Mouse (Mus musculus): ENCODE data around the gene Vipr1.

Gene Vipr1

DNA sequence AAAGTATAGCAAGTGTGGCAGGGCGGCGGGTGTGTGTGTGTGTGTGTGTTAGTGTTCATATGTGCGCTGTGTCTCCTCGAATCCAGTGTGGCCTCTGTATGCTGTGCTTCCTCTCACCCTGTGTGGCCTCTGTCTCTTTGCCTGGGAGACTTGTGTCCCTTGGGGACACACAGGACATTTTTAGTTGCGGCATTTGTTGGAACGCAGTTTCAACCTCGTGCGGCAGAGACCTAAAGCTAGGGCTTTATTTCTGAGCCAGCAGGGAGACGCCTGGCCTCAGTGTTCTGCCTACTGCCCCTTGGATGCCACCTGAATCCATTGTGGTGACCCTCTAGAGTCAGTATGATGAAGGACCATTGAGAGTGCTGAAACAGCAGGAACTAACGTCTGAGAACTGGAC, 9.6 kb upstream of the Vipr1 start:
- in situ Hi-C loops (cut with MboI, MseI) = no loop called here

DNA sequence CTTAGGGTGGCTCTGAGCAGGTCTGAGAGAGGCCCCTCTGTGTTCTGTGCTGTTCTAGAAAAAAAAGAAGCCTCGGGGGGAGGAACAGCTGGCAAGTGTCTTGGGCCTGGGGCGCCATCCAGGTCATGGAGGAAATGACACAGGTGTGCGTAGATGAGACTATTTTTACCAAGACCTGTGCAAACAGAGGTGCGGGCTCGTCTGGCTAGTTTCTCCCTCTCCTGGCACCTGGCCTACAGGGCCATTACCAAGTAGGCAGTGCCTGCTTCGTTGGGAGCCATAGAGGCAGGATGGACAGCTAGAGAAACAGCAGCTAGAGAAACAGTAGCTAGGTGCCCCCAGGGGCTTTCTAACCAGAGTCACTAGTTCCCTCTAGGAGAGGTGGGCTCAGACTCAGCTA, 9.2 kb upstream of the Vipr1 start:
- in situ Hi-C loops (cut with MboI, MseI) = no loop called here

DNA sequence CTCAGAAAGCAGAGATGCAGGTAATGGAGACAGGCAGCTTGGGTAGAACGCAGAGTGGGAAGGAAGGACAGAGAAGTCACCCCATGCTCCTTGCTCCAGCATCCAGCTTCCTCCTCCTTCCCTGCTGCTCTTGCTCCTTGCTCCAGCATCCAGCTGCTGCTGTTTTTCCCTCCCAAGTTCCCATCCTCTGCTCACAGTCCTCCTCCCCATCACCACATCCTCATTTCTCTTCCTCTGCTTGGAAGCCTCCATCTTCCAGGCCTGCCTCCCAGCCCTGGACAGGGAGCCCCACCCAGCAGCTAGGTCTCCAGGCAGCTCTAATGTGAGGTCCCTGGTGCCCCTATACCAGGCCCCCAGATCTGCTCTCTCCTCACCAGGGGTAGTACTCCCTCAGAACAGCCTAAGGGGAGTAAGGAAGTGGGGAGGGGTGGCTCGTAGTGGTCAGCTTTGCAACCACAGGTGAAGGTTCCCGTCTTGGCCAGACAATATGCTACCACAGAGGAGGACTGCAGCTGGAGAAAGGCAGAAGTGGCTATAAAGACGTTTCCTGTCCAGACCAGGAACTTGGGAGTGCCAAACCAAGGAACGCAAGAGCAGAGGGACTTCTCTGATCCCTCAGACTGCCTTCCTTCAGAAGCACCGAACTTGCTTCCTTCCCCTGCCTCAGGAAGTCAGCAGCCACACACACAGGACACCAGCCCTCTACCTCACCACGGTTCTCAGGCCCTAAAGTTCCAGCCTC, 6.5 kb upstream of the Vipr1 start:
- in situ Hi-C loops (cut with MboI, MseI) = no loop called here

DNA sequence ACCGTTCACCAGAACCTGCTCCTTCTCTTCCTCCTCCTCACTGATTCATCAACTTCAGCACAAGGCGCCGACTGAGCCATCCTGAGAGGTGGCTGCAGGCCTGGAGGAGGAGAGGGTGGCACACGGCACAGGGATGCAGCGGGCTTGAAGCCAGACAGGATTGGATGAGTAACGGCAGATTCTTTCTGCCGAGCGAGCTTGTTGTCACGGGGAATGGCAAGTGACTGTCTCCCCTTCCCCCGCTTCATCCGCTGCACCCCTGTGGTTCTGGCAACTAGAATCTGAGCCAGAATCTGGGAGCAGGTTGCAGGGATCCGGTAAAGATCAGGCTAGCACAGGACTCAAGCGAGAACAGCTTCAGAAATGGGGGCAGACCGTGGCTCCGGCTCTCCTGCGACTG, 2.7 kb upstream of the Vipr1 start:
- in situ Hi-C loops (cut with MboI, MseI) = no loop called here

DNA sequence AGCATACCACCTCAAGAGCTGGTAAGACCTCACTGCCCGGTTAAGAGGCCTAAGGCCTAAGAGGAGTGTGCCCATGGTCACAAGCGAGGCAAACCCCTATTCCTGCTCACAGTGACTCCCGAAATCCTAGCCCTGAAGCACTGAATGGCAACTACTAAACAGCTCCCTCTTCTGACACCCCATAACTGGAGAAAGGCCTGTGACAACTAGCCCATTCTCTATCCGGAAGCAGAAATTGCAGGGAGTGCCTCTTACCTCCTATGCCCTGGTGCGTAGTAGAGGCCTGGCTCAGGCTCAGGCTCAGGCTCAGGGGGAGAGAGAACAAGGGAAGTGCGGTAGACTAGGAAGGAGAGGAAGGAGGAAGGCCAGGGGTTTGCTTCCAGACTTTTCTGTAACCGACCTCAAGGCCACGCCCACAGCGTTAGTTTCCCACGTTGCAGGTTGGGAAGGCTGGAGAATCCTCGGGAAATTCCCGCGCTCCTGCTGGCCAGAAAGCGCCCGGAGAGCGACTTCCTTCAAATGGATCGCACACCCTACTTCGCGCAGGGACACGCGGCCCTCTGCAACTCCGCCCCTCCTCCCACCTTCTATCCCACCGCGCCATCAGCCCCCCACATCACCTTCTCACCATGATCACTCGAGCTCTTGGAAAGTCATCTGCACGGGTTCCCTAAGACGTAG, 1.1 kb upstream of the Vipr1 start:
- in situ Hi-C loops (cut with MboI, MseI) = no loop called here

DNA sequence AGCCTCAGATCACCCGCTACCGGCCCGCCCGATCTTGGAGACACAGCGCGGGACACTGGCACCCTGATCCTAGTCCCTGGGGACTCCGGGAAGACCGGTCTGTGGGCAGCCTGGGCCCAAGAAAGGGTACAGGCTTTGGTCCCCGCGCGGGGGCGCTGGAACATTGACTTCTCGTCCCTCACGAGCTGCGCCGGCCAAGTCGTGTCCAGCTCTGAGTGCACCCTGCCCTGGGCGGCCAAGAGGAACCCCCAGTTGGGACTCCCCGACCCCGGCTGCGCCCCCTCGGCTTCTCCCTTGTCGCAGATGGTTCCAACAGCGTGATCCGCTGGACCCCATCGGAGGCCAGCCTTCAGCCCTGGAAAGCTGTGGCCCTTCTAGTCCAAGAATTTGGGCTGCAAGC, 515 bp upstream of the Vipr1 start, which contains the start of gene Lyzl4:
Lyzl4 (minus strand) TSS at position 96 of the 400 bp plus-strand sequence.
- in situ Hi-C loops (cut with MboI, MseI) = no loop called here

DNA sequence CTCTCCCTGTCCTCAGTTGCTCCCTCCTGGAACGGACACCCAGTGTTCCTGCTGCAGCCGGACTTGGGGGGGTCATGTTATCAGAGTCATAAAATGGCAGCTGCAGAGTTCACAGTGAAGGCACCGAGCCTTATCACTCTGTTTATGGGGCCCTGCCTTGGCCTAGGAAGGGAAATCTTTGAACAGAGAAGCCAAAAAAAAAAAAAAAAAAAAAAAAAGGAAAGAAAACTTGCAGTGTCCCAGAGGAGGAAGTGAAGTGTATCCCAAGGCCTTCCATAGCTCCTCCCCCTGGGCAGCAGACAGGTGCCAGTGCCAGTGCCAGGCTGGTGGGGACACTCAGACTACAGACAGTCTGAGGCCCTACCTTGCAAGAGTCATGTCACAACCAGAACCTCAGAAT, 2.3 kb downstream of the Vipr1 start:
- in situ Hi-C loops (cut with MboI, MseI) = no loop called here

DNA sequence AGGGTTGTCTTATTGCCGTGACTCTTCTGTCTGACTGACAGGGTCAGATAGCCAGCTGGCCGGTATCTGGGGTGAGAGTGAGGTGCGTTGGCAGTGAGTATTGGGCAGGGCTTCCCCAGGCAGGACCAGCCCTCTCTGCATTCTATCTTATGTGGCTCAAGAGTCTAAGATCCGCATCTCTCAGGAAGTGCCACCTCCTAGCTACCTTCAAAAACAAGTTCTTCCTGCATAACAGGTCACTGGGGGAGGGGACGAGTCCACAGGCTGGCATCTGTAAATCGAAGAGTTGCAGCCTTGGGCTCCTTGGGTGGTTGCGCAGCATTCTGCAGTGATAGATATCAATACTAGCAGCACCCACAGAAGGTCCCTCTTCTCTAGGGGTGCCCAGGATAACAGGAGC, 4.5 kb downstream of the Vipr1 start:
- in situ Hi-C loops (cut with MboI, MseI) = no loop called here

DNA sequence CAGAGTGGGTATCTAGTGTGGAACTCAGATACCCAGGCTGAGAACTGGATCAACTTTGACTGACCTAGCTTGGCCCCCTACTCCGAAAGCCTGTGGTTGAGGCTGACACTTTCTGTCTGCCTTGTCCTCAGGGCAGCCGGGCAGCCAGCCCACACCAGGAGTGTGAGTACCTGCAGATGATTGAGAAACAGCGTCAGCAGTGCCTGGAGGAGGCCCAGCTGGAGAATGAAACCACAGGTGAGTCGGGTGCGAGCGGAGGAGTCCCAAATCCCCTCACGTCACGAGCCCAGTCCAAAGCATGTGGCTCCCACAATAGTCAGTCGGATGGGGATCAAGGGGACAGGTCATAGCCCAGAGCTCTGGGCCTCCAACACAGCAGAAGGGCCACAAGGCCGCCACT, 11.2 kb downstream of the Vipr1 start:
- in situ Hi-C loops (cut with MboI, MseI) = no loop called here

DNA sequence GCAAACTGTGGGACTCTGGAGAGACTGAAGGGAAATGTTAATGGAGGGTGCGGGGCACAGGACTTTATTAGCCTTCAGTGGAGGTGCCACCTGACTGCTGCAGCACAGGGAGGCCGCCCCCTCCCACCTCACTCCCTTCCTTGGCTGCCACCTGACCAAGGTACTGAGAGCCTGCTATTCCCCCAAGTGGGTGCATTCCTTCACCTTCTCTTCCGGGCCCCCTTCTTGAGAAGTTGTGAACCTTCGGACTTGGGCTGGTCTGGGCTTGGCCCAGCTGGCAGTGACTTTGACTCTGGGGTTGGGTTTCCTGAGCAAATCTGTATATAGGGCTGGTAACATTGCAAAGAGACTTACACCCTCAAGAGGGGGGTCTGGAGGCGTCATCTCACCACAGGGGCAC, 13.8 kb downstream of the Vipr1 start:
- in situ Hi-C loops (cut with MboI, MseI) = no loop called here

DNA sequence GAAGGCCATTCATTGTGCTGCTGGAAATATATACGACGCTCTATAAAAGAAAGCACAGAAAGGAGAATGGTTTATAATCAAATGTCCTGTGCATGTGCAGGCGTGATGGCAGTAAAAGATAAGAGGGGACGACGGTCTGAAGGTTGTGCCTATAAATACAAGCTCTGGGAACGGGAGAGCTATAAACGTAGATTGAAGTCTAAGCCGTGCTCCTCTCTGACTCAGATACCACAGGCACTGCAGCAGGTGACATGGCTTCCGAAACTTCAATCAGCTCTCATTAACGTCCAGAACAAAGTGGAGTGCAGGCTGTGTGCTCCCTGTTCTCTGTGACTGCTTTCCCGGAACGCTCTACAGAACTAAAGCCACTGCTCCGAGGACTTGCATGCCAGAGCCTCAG, 14.6 kb downstream of the Vipr1 start:
- in situ Hi-C loops (cut with MboI, MseI) = no loop called here

DNA sequence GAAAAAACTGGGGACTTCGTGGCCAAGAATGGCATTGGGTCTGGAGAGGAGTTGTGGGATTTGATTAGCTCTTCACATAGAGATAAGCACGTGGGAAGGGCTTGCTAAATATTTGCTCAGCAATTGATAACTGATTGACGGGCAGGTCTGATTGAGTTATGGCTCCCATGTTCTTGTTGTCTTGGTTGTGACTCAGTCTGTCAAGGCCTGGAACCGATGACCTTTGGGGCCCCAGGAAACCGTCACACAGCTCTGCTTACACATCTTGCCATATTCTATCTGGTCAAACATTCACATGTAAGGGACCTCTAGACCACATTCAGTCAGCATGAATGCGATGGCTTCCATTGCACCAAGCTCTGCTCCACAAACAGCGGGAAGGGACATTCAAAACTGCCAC, 15.7 kb downstream of the Vipr1 start:
- in situ Hi-C loops (cut with MboI, MseI) = no loop called here

DNA sequence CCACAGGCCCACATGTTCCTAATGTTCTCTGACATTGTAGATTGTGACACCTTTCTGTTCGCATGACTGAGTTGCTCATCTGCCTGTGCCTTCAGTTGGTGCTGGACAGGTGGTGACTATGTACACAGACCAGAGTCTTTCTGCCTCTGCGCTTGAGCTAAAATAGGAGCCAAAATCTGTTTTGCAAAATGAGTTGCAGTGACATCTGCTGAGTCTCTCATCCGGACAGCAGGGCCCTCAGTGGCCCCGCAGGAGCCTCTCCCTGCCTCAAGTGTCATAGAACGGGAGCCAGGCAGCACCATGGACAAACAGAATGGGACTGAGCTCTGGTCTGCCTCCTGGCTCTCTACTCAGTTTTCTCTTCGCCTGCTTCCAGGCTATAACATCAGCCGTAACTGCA, 17.3 kb downstream of the Vipr1 start:
- in situ Hi-C loops (cut with MboI, MseI) = no loop called here

DNA sequence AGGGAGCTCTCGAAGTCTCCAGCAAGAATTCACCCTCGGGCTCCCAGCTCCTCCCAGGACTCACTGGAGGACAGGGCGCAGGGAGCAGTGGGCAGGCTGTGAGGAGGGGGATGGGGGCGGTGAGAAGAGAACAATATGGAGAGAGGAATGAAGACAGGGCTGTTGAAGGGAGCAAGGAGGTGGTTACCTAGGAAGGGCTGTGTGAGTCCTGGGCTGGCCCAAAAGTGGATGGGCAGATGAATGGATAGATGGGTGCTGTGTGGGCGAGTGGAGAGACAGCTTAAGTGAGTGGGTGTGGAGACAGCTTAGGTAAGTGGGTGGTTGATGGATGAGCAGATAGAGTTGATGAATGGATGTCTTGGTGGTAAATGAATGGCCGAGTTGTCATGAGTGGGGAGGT, 21.0 kb downstream of the Vipr1 start:
- in situ Hi-C loops (cut with MboI, MseI) = no loop called here

DNA sequence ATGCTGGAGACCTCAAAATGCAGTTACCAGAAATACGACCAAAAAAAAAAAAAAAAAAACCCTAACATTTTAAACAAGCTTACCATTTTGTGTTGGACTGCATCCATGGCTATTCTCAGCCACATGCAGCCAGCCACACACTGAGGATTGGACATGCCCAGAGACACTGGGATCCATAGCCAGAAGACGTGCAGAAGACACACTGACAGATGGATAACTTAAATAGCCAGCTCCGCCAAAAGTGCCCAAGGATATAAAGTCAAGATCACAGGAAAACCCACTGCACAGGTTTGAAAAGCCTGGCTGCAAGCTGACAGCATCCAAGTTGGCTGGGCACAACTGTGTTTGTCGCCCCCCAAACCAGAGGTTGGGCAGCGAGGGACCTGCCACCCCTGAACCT, 21.6 kb downstream of the Vipr1 start:
- in situ Hi-C loops (cut with MboI, MseI) = no loop called here

DNA sequence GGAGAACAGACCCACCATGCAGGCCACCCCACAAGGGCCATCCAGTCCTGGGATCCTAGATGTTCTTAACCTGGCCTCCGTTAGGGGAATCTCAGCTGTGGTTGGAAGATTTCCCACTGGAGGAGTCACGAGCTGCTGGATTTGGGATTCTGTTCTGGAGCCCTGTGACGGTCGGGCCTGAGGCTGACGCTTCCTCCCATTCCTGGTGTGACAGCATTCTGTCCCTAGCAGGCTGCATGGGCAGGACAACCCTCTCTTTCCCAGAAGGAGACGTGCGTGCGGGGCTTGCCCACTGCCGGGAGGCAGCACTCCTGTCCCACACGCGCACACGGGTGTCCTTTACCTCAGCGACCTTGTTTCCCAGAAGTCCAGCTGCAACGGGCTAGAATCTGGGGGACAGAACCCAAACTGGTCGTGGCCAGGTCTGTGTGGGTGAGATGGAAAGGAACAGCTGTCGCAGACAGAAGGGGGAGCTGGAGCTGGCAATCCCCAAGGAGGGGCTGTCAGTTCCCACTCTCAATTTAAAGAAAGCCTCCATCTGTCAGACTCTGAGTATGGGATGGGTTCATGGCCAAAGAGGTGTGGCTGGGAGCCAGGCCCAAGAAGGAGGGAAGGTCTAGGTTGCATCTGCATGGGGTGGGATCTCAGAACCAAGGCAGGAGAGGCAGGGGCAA, 24.6 kb downstream of the Vipr1 start:
- in situ Hi-C loops (cut with MboI, MseI) = no loop called here

DNA sequence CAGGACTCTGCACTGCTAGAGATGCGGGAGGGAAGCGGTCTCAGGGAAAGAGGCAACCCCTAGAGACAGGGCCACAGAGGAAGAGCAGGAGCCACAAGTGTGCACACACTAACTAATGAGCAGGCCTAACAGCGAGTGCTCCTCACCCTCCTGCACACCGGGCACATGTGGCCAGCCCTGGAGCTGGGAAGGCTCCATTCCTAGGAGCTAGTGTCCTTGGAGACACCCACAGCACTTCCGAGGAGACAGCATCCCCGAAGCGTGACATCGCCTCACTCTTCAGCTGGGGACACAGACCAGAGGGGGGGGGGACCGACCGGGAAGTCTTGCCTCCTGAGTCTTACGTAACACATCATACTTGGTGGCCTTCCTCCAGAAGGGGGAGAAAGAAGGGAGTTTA, 25.3 kb downstream of the Vipr1 start:
- in situ Hi-C loops (cut with MboI, MseI) = no loop called here

DNA sequence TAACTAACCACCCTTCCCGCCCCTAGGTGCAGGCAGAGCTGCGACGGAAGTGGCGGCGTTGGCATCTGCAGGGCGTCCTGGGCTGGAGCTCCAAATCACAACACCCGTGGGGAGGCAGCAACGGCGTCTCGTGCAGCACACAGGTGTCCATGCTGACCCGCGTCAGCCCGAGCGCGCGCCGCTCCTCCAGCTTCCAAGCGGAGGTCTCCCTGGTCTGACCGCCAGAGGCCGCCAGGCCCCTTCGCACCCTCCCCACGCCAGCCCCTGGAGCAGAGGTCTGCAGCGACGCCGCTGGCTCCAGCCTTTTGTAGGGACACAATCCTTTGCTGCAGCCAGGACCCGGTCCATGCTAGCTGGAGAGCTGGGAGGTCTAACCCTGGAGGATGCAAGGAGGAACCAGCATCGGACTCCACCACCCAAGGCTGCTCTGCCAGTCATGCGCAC, 26.9 kb downstream of the Vipr1 start:
- in situ Hi-C loops (cut with MboI, MseI) = no loop called here

DNA sequence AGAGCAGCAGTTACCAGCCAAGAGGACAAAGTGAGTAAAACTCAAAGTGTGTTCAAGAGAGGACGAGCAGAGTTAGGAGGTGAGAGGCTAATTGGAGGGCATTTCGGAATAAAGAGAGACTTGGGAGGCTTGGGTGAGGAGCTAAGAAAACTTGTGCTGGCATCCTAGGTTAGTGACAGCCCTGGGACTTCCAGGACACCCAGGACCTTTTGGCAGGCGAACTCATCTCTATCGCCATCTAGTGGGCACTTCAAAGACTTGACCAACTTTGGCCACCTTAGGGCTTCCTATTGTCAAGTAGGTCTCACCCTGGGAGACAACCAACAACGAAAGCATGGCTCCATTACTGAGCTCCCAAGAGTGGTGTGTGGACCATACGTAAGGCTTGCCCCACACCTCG, 28.8 kb downstream of the Vipr1 start:
- in situ Hi-C loops (cut with MboI, MseI) = no loop called here

DNA sequence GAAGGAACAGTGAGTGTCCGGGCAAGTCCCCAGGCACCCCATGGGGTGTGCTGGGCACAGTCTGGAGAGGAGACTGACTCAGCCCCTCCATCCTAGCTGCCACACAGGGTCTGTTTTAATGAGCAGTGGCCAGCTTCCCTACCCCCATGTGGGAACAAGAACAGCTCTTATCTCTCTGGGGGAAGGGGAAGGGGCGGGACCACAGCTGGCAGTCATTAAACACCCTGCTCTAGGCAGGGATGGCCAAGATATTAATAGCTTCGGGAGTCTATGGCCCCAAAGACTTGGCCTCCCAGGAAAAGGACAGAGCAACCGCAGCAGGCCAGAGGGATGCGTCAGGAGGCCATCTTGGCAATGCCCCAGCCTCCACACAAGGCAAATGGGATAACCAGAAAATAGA, 29.8 kb downstream of the Vipr1 start:
- in situ Hi-C loops (cut with MboI, MseI) = no loop called here

DNA sequence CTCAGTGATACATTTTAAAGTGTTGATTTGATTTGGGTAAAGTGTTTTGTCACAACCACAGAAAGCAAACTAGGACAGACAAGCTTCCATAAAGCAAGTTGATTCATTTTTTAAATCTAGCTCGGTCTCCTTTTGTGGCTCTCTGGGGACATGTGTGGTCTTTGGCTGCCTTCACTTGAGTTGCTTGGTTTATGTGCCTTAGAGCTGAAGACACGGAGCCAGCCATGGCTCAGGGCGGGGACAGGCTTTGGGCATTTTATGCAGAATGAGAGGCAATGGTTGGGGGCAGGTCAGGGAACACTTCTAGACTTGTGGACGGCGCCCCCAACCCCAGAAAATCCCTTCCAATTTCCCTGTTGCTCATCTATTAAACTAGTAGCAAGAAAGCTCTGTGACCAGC, 31.2 kb downstream of the Vipr1 start:
- in situ Hi-C loops (cut with MboI, MseI) = no loop called here

DNA sequence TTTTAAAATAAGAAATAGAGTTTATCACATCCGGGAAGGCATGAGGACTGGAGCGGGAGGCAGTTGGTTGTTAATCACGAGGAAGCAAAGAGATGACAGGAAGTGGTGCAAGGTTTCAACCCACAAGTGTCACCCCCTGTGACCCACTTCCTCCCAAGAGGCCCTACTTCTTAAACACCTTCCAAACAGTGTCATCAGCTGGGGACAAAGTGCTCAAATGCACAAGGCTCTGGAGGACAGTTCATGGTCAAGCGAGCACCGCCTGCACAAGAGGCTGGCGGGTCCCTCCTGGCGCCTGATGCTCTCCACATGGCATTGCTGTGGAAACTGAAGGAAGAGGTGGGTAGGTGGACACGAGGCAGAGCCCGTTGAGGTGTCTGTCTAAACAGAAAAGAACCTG, 32.5 kb downstream of the Vipr1 start:
- in situ Hi-C loops (cut with MboI, MseI) = no loop called here

DNA sequence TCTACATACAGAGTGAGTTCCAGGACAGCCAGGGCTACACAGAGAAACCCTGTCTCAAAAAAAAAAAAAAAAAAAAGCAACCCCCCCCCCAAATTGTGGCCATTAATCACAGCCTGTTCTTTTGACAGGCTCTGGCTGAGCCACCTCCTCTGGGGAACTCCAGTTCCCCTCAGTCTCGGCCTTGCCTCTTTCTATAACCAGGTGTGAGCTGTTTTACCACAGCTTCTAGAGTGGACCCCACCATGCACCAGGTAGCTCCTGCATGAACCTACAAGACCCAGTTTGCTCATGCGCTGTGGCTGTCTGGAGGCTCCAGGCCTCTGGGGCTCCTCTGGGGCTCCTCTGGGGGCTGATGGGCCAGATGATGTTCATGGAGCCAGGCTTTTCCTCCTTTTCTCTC, 33.0 kb downstream of the Vipr1 start:
- in situ Hi-C loops (cut with MboI, MseI) = no loop called here
